Mouse (Mus musculus): Measurements from ENCODE around the gene Pi16.

The Pi16 gene

GRCm38 (mm10) chr17:29358928-29359327 lies 41.4 kb downstream of the Pi16 start:
- DNase-seq (ENCODE audit: low spot score), result no peak

- no peak for DNase-seq (ENCODE audit: low spot score)
These were observed 43.3 kb downstream of the Pi16 start, which contains the start of gene Fgd2 for GRCm38 (mm10) chr17:29360761-29361221. Gene Fgd2 (plus strand): TSS chr17:29360914.

DNA sequence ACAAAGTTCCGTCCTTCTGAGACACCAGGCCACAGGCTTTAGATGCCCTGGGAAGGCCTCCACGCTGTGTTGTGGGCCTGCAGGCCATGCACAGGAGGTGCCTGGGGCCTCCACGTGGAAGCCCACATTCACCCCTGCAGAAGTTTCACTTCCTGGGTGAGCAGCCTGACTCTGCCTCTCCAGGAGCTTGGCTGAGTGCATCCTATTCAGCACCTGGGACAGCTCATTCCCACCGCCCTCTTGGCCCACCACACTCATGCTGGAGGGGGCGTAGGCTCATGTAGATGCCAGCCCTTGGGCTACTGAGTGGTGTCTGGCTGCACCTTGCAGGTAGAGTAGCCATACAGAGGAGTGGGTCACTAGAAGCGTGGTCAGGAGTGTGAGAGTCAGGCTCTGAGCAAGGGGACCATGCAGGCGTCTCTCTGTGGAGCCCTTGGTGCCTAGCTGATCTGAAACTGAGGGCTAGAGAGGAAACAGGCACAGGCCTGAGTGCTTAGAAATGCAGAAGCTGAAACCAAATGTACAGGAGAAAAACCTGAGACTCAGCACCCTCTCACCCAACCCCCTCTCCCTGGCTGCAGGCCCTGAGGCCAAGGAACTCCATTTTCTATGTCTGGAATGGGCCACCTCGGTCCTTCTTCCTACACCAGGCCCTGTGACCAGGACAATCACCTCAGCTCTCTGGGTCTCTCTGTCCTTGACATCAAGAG lies 44.7 kb downstream of the Pi16 start:
- no peak for DNase-seq (ENCODE audit: low spot score)

- DNase-seq (ENCODE audit: low spot score), result no peak
These were observed 45.6 kb downstream of the Pi16 start for GRCm38 (mm10) chr17:29363109-29363508.

- DNase-seq (ENCODE audit: low spot score), result no peak
These were observed 47.7 kb downstream of the Pi16 start for GRCm38 (mm10) chr17:29365105-29365621.

GRCm38 (mm10) chr17:29368726-29369125 lies 51.2 kb downstream of the Pi16 start:
- DNase-seq (ENCODE audit: low spot score), result no peak

DNA sequence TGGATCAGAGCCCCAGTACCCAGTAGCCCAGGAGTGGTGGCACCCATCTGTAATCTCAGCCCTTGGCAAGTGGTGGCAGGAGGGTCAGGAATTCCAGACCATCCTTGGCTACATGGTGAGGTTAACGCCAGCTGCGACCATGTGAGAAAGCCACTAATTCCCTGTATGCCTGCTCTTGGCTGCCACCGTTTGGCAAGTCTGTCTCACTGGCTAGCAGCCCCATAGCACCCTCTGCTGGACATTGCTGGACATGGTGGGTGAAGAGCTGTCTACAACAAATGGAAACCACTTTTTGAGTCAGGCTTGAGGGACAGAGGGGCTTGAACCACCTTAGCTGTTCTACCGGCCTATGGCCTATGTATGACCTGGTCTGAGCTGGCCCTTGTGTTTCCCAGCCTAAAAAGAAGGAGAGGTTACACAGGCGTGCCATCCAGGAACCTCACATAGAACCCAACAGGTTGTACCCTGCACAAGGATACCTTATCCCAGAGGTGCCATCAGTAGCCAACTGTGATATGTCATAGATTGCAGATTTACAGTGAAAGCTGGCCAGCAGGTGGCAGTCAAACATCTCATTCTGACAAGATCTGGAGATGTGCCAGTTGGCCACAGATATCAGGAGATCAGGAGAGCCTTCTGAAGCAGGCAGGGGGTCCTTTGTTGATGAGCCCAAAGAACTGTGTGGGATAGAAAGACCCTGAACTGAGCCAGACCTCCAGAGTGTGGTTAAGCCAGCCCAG lies 53.7 kb downstream of the Pi16 start:
- DNase-seq (ENCODE audit: low spot score), result peak; percentile 90

DNA sequence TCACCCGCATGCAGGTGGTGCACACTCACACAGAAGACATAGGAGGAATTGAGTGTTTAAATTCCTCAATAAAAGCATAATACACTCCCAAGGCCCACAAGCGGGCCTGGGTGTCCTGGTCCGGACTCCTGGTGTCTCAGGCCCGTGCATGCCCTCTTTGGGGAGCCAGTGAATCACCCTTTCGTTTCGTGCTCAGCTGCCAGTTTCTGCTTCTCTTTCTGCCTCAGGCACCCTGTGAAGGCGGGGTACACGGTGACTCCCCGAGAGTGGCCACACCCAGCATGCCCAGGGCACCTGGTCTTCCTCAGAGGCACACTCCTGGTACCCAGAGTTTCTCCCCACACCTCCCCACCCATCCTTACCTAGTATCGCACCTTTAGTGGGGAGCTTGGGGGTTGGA lies 58.4 kb downstream of the Pi16 start:
- DNase-seq (ENCODE audit: low spot score), result no peak

DNA sequence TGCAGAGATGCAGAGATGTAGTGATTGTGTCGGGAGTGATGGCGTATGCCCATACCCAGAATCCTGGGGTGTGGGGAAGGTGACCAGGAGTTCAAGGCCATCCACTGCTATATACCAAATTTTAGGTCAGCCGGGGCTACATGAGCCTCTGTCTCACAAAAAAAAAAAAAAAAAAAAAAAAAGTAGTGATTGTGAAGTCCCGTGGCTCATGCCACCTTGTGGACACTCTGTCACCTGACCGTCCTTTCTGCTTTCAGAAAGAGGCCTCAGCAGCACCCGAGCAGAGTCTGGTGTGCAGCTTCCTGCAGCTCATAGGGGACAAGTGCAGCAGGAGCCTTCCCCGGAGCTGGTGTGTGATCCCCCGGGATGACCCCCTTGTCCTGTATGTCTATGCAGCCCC lies 60.6 kb downstream of the Pi16 start:
- DNase-seq (ENCODE audit: low spot score), result no peak
